Mouse (Mus musculus) heart, embryonic 16.5 days (tissue): ENCODE measurements at regions not wholly inside any gene's neighbourhood (a gene's known extent, or its start where the extent isn't known, plus 50 kb on each side); places are given as distances from the start of the nearest gene placed in this dataset.
A peak's percentile ranks its signal among the peaks of the same experiment; 100 is the strongest.

Experiments
- ATAC-seq: fragments of 200-750 bp; cut with Nextera tagmentation; replicated peaks from 2 replicates; pipeline ENCODE4 v1.8.0; 2017; ENCODE audit warnings: moderate number of reproducible peaks; ENCODE audit not compliant: insufficient read depth, low FRiP score; ENCODE audit errors: extremely low read depth
- H3K27ac ChIP-seq: fragments of 300-500 bp; sonication (generic); 2 replicates; pipeline ENCODE4 v1.5.1; 2014; ENCODE audit warnings: mild to moderate bottlenecking, low read length, control low read depth, moderate library complexity
- H3K27me3 ChIP-seq: fragments of 300-500 bp; sonication (generic); 2 replicates; pipeline ENCODE4 v1.6.1; 2014; ENCODE audit warnings: low read length, mixed read lengths; ENCODE audit not compliant: control insufficient read depth, insufficient read depth
- H3K36me3 ChIP-seq: fragments of 300-500 bp; sonication (generic); 2 replicates; pipeline ENCODE4 v1.6.1; 2014; ENCODE audit not compliant: control insufficient read depth, insufficient read depth
- H3K4me1 ChIP-seq: fragments of 300-500 bp; sonication (generic); 2 replicates; pipeline ENCODE4 v1.6.1; 2014; ENCODE audit warnings: low read length, mixed read lengths; ENCODE audit not compliant: control insufficient read depth, insufficient read depth
- H3K4me2 ChIP-seq: fragments of 300-500 bp; sonication (generic); 2 replicates; pipeline ENCODE4 v1.6.1; 2014; ENCODE audit warnings: low read depth, mild to moderate bottlenecking, control low read depth, low read length
- H3K4me3 ChIP-seq: fragments of 300-500 bp; sonication (generic); 2 replicates; pipeline ENCODE4 v1.5.1; 2014; ENCODE audit warnings: mild to moderate bottlenecking, control low read depth, low read length
- H3K9ac ChIP-seq: fragments of 300-500 bp; sonication (generic); 2 replicates; pipeline ENCODE4 v1.6.1; 2014; ENCODE audit warnings: low read length, control low read depth
- H3K9me3 ChIP-seq: fragments of 300-500 bp; sonication (generic); replicated peaks from 2 replicates; pipeline ENCODE4 v1.6.1; 2016; ENCODE audit warnings: low read length; ENCODE audit not compliant: control insufficient read depth
- WGBS: fragments of 180-500 bp; shearing (Covaris S2); extraction: QIAGEN DNeasy Blood & Tissue Kit; methylation state at CpG from one replicate; pipeline ENCODE4 v1.1.7; 2014; 5-methylcytosine and 5-hydroxymethylcytosine counted together

DNA sequence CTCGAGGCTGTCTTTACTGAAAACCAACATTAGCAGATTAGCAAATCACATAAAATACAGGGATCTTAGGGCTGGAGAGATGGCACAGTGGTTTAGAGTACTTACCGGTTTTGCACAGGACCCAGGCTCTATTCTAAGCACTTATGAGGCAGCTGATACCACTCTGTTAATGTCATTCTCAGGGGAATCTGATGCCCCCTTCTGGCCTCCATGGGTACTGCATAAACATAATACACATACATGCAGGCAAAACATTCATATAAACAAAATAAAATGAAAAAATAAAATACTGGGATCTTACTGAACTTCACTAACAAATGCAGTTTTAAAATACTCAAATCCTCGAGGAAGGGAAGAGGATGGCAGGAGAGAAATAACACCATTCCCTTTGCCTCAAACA, 164.3 kb upstream of the Supt20 start:
- Histone ChIP-seq H3K27ac (no peak overlapping the region), H3K9me3 (peaks cover 7% of the 10 kb centered on the region), H3K27me3 (no peaks in the 10 kb centered on the region), H3K4me3 (no peak overlapping the region), H3K4me2 (no peak overlapping the region), H3K4me1 (no peaks in the 10 kb centered on the region), H3K36me3 (no peaks in the 10 kb centered on the region), H3K9ac (no peak overlapping the region)
- 71% methylated on average over 3 of the region's 3 CpGs for WGBS
- ATAC-seq, result no peak

GRCm38 (mm10) chr3:54530251-54530650, 162.4 kb upstream of the Supt20 start:
- Histone ChIP-seq H3K9ac (no peak overlapping the region), H3K4me3 (no peak overlapping the region), H3K9me3 (peaks cover 7% of the 10 kb centered on the region), H3K27me3 (no peaks in the 10 kb centered on the region), H3K27ac (no peak overlapping the region), H3K36me3 (no peaks in the 10 kb centered on the region), H3K4me2 (no peak overlapping the region), H3K4me1 (no peaks in the 10 kb centered on the region)
- no peak for ATAC-seq
- WGBS, result 75% methylated on average over 6 of the region's 6 CpGs

DNA sequence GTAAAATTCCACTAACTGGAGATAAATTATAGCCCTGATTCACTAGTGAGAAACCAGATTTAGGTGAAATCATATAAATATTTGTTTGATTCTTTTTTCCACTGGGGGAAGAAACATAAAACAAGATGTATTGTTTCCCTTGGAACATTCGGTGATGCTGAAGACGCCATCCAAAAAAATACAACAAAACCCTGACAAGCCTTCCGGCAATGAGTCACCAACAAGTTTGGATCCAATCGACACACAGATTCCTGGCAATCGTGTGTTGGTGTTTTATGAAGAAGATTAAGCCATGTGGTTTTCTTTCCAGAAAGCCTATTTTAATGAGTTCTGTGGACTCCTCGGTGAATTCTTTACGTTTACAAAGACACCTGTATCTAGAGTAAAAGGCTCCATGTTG, 157.2 kb upstream of the Supt20 start:
- WGBS, result 81% methylated on average over 7 of the region's 7 CpGs
- H3K27ac ChIP-seq, result no peak overlapping the region

DNA sequence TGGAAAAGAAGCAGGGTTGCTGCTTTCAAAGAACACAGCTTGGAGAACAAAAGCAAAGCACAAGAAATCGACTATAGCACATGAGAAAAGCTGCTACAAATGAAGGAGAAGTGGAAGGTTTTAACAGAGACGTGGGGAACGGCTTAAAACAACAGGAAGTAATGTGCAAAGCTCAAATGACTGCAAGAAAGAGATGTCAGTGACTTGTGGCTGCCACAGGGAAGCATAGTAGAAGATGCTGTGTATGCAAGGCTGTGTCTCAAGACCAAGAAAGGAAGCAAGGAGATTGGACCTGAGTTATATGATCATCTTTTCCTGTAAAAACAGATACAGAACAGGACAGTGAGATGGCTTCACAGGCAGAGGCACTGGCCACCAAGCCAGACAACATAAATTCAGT, 154.6 kb upstream of the Supt20 start:
- peaks cover 4% of the 10 kb centered on the region; the same call in 1 of the 2 replicates for H3K9me3 ChIP-seq

More for the DNA sequence above, 157.2 kb upstream of the Supt20 start:
- no peaks in the 10 kb centered on the region for H3K4me1 ChIP-seq
- no peak overlapping the region for H3K9ac ChIP-seq
- no peaks in the 10 kb centered on the region for H3K9me3 ChIP-seq
- no peak overlapping the region for H3K4me3 ChIP-seq
- H3K27me3 ChIP-seq, result no peaks in the 10 kb centered on the region
- no peak overlapping the region for H3K4me2 ChIP-seq
- no peak for ATAC-seq
- no peaks in the 10 kb centered on the region for H3K36me3 ChIP-seq

GRCm38 (mm10) chr3:54540540-54541080, 152.0 kb upstream of the Supt20 start:
- Histone ChIP-seq H3K27me3 (no peaks in the 10 kb centered on the region), H3K9me3 (peaks cover 4% of the 10 kb centered on the region; the same call in 1 of the 2 replicates), H3K4me3 (no peak overlapping the region), H3K4me1 (no peaks in the 10 kb centered on the region), H3K9ac (no peak overlapping the region), H3K36me3 (no peaks in the 10 kb centered on the region), H3K27ac (no peak overlapping the region), H3K4me2 (no peak overlapping the region)
- ATAC-seq, result no peak
- 66% methylated on average over 3 of the region's 3 CpGs for WGBS

More for the DNA sequence above, 154.6 kb upstream of the Supt20 start:
- H3K4me2 ChIP-seq, result no peak overlapping the region
- no peaks in the 10 kb centered on the region for H3K36me3 ChIP-seq
- H3K4me3 ChIP-seq, result no peak overlapping the region
- H3K27me3 ChIP-seq, result no peaks in the 10 kb centered on the region
- no peak overlapping the region for H3K9ac ChIP-seq
- H3K27ac ChIP-seq, result no peak overlapping the region
- 35% methylated on average over 3 of the region's 3 CpGs for WGBS
- ATAC-seq, result no peak
- no peaks in the 10 kb centered on the region for H3K4me1 ChIP-seq

DNA sequence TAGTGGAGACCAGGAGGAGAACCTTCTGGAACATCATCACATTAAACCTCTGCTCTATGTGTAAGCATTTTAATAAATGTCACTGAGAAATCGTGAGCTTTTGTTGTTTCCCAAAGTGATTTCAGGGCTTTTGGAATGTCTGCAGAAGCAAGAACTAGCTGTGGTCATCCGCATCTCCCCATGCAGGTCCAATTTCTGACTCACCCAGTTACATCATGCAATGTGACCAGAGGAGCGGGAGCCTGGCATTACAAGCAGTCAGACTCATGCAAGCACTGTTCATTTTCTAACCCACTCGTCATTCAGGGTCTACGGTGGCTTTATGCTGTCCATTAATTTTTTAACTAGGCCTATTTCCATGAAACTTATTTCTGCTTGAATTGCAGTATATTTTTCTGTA, 151.2 kb upstream of the Supt20 start:
- Histone ChIP-seq H3K36me3 (no peaks in the 10 kb centered on the region), H3K9me3 (peaks cover 4% of the 10 kb centered on the region; the same call in 1 of the 2 replicates), H3K4me3 (no peak overlapping the region), H3K4me1 (no peaks in the 10 kb centered on the region), H3K27ac (no peak overlapping the region), H3K4me2 (no peak overlapping the region), H3K27me3 (no peaks in the 10 kb centered on the region), H3K9ac (no peak overlapping the region)
- no peak for ATAC-seq
- WGBS, result 80% methylated on average over 5 of the region's 5 CpGs

- Histone ChIP-seq H3K4me1 (no peaks in the 10 kb centered on the region), H3K4me2 (no peak overlapping the region)
- ATAC-seq, result no peak
These were observed 147.2 kb upstream of the Supt20 start for GRCm38 (mm10) chr3:54545393-54545792.

GRCm38 (mm10) chr3:54551908-54552307, 140.7 kb upstream of the Supt20 start:
- Histone ChIP-seq H3K27ac (peak overlapping the region; percentile 57), H3K9ac (no peak overlapping the region), H3K4me1 (no peaks in the 10 kb centered on the region), H3K9me3 (peaks cover 6% of the 10 kb centered on the region), H3K4me3 (no peak overlapping the region), H3K4me2 (no peak overlapping the region), H3K27me3 (no peaks in the 10 kb centered on the region), H3K36me3 (no peaks in the 10 kb centered on the region)
- ATAC-seq, result peak; percentile 87
- WGBS, result 59% methylated on average over 9 of the region's 9 CpGs

More at GRCm38 (mm10) chr3:54545393-54545792, 147.2 kb upstream of the Supt20 start:
- H3K9me3 ChIP-seq, result peaks cover 4% of the 10 kb centered on the region; the same call in 1 of the 2 replicates
- H3K4me3 ChIP-seq, result no peak overlapping the region
- no peak overlapping the region for H3K27ac ChIP-seq
- no peaks in the 10 kb centered on the region for H3K27me3 ChIP-seq
- no peaks in the 10 kb centered on the region for H3K36me3 ChIP-seq
- no peak overlapping the region for H3K9ac ChIP-seq

DNA sequence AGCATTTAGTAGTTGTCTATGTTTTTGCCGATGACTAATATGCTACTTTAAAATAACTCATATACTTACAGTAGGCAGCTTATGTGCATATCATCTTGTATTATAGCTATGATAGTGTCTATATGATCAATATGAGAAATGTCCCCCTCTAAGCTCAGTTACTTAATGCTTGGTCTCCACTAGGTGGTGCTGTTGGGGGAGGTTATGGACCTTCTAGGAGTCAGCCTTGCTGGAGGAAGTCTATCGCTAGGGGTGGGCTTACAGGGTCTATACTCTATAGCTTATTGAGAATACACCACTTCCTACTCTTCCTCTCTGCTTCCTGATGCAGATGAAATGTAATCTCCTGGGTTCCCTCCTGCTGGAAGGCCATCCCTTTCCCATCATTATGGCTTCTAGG, 136.7 kb upstream of the Supt20 start:
- H3K9me3 ChIP-seq, result peaks cover 6% of the 10 kb centered on the region
- no peak overlapping the region for H3K4me3 ChIP-seq
- no peaks in the 10 kb centered on the region for H3K27me3 ChIP-seq
- H3K4me1 ChIP-seq, result peaks cover 3% of the 10 kb centered on the region; the same call in 1 of the 2 replicates
- H3K9ac ChIP-seq, result no peak overlapping the region
- no peak overlapping the region for H3K4me2 ChIP-seq
- H3K36me3 ChIP-seq, result no peaks in the 10 kb centered on the region
- no peak for ATAC-seq
- WGBS, result 88% methylated on average over 2 of the region's 2 CpGs
- no peak overlapping the region for H3K27ac ChIP-seq
